ENCODE assay signal across 13 mouse cellular contexts in the genomic region with DNA sequence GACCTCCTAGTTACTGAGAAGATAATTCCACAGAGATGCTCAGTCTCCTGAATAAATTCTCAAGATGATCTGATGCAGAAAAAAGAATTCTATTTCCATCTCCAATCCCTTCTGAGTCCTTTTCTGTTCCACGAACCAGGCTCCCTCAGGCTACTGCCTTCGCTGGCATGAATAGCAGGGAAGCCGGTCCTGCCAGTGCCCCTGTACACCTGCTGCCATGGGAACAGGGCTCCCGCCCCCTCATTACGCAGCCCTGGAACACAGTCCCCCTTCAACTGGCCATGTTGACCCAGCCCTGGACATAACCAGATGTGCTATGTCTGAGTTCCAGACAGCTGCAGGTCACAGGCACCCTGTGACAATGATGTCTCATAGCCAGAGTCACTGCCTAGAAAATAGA.
A peak's percentile ranks its signal among the peaks of the same experiment; 100 is the strongest.
DNase-seq lines count a peak whose midpoint lies in the region; TF ChIP-seq lines count a peak whose summit lies in the region.
"Had no signal": no experiment of that assay in that cellular context is flagged by ENCODE, and none has a peak within 500 bp of the region (broad histone marks: within the 10 kb centered on the region; RNA-seq: fewer than 3 reads in every experiment).

No protein-coding gene starts in this region.

- intact Hi-C loops in gastrocnemius, adult 2 months (cut with DNase I) = no loop called here

- TF ChIP-seq CTCF in gastrocnemius, adult 2 months (IDR thresholded peaks at IDR 0.05) = no peak
- no peak for TF ChIP-seq CTCF in layer of hippocampus, adult 2 months (conservative IDR thresholded peaks at IDR 0.05)

- H3K27ac ChIP-seq in gastrocnemius, adult 2 months = no peak overlapping the region
- no peak overlapping the region for H3K27ac ChIP-seq in layer of hippocampus, adult 2 months
- H3K27ac ChIP-seq: embryonic facial prominence, embryonic 15.5 days; limb, embryonic 13.5 days; midbrain, embryonic 10.5 days had no signal

- DNase-seq in gastrocnemius, adult 2 months = peak; percentile 41
- DNase-seq in gastrocnemius, adult 8-10 months (ENCODE audit: low spot score in 2 of 2) = no peak
- DNase-seq in layer of hippocampus, postnatal 10 days (ENCODE audit: low spot score in 2 of 2) = peak; percentile 19 to 28
- DNase-seq in layer of hippocampus, adult 2 months (ENCODE audit: low spot score in 2 of 2) = no peak
- peak; percentile 25 for DNase-seq in right cerebral cortex, postnatal 4 days
- DNase-seq in right cerebral cortex, postnatal 25 days = no peak
- no peak for DNase-seq in spleen, postnatal 10 days (ENCODE audit: low spot score in 2 of 2)
- DNase-seq: adrenal gland, adult 2 months; cerebellum, adult 18-20 months; lung, adult 2 months had no signal

- no peak overlapping the region for H3K4me3 ChIP-seq in gastrocnemius, adult 2 months
- no peak overlapping the region for H3K4me3 ChIP-seq in layer of hippocampus, adult 2 months
- H3K4me3 ChIP-seq: embryonic facial prominence, embryonic 15.5 days; limb, embryonic 13.5 days; midbrain, embryonic 10.5 days had no signal

Comparison
In these comparisons a context has a peak if more than half of its experiments do, and no peak if none do; other contexts are left out.
1. DNase-seq: peak in gastrocnemius, adult 2 months (single experiment), layer of hippocampus, postnatal 10 days (2 of 2) and right cerebral cortex, postnatal 4 days (single experiment); none in gastrocnemius, adult 8-10 months (0 of 2), layer of hippocampus, adult 2 months (0 of 2), right cerebral cortex, postnatal 25 days (single experiment) and spleen, postnatal 10 days (0 of 2).